Mouse (Mus musculus) embryonic facial prominence, embryonic 14.5 days (tissue): Measurements from ENCODE around the gene Rnf150. TPM values are rescaled to one million over a fixed set of nuclear protein-coding genes. Genes with fewer than 3 reads are reported as not detected.

Source experiments
- ATAC-seq: fragments of 200-750 bp; cut with Nextera tagmentation; 2 replicates; pipeline ENCODE4 v1.8.0; 2017; ENCODE audit warnings: low read depth, moderate number of reproducible peaks, moderate TSS enrichment
- DNase-seq: peaks from one replicate; pipeline ENCODE4 v3.0.0-alpha.2; 2015; ENCODE audit warnings: low spot score
- H3K27ac ChIP-seq: fragments of 300-500 bp; sonication (generic); replicated peaks from 2 replicates; pipeline ENCODE4 v1.5.1; 2014; ENCODE audit warnings: low read depth, mild to moderate bottlenecking, low read length, moderate library complexity
- H3K27me3 ChIP-seq: fragments of 300-500 bp; sonication (generic); replicated peaks from 2 replicates; pipeline ENCODE4 v1.6.1; 2014; ENCODE audit warnings: low read length; ENCODE audit not compliant: control insufficient read depth, insufficient read depth
- H3K36me3 ChIP-seq: fragments of 300-500 bp; sonication (generic); 2 replicates; pipeline ENCODE4 v1.6.1; 2014; ENCODE audit warnings: low read length, mixed read lengths; ENCODE audit not compliant: control insufficient read depth, insufficient read depth
- H3K4me1 ChIP-seq: fragments of 300-500 bp; sonication (generic); 2 replicates; pipeline ENCODE4 v1.6.1; 2014; ENCODE audit warnings: antibody characterized with exemption, low read length; ENCODE audit not compliant: control insufficient read depth, insufficient read depth
- H3K4me2 ChIP-seq: fragments of 300-500 bp; sonication (generic); 2 replicates; pipeline ENCODE4 v1.6.1; 2014; ENCODE audit warnings: low read depth, mild to moderate bottlenecking, low read length, moderate library complexity, mixed read lengths
- H3K4me3 ChIP-seq: fragments of 300-500 bp; sonication (generic); 2 replicates; pipeline ENCODE4 v1.5.1; 2014; ENCODE audit warnings: low read depth, mild to moderate bottlenecking, low read length
- H3K9ac ChIP-seq: fragments of 300-500 bp; sonication (generic); 2 replicates; pipeline ENCODE4 v1.6.1; 2014; ENCODE audit warnings: low read depth, mild to moderate bottlenecking, low read length, moderate library complexity, mixed read lengths
- H3K9me3 ChIP-seq: fragments of 300-500 bp; sonication (generic); 2 replicates; pipeline ENCODE4 v1.6.1; 2016; ENCODE audit warnings: low read length; ENCODE audit not compliant: control insufficient read depth
- WGBS: fragments of 180-500 bp; shearing (Covaris S2); extraction: QIAGEN DNeasy Blood & Tissue Kit; methylation state at CpG from one replicate; pipeline ENCODE4 v1.1.7; 2014; 5-methylcytosine and 5-hydroxymethylcytosine counted together
- polyA plus RNA-seq: library from polyadenylated mRNA; unstranded; fragments of >200 nt; fragmentation: Nextera tagmentation; extraction: Ambion mirVana; gene quantifications from 2 replicates; pipeline ENCODE4 v1.2.1, GENCODE M21; 2014

The Rnf150 gene
- polyA plus RNA-seq, 1 experiment from 2014 or later, result 1.2 TPM

DNA sequence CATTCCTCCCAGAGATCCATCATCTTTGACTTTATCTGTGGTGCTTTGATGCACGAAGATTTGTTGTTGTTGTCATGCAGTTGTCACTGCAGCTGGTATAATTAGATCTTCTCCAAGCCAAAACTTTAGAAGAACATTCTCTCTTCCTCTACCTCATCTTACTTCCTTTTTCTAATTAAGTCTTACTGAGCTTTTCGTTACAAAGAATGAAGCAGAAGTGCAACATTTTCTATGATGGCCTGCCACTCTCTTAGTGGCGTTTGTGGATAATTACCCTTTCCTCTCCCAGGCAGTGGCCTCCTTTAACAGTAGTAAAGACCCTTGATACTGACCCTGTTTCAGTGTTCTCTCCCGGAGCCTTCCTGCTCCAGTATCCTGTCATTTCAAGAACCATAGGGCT, 128.9 kb downstream of the Rnf150 start:
- no peak for ATAC-seq
- 64% methylated on average over 4 of the region's 4 CpGs for WGBS
- H3K4me1 ChIP-seq, result no peaks in the 10 kb centered on the region

DNA sequence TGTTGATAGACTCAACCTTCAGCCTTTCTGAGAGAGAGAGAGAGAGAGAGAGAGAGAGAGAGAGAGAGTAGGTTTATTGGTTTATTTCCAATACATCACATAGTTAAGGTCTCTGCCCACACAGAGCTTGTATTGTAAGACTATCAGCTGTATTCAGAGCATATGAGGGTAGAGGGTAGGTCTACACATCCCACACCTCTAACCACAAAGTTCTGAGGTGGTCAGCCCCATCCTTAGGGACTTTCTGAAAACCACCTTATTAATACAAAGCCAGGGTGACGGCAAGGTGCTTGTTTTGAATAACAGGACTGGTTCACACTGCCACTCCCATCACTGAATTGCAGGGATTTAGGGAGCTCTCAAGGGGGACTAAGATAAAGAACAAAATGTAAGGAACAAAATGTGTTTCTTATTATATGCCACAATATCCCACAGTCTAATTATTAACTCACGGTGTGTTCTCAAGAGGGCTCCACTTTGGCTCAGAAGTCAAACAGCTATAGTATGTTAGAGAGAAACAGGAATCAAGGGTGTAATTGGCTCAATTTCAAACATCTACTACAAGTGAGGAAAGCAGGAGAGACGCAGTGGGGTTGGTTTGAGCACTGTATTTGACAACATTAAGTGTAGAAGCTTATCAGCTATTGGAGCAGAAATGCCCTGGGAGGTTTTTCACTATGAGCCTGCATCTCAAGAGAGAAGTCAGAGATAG, 132.7 kb downstream of the Rnf150 start:
- no peak overlapping the region for H3K9ac ChIP-seq
- WGBS, result 43% methylated on average over 3 of the region's 3 CpGs
- H3K36me3 ChIP-seq, result no peaks in the 10 kb centered on the region
- H3K4me3 ChIP-seq, result no peak overlapping the region
- no peaks in the 10 kb centered on the region for H3K27me3 ChIP-seq
- no peaks in the 10 kb centered on the region for H3K9me3 ChIP-seq
- no peaks in the 10 kb centered on the region for H3K4me1 ChIP-seq
- ATAC-seq (no peak), DNase-seq (no peak)
- H3K27ac ChIP-seq, result no peak overlapping the region
- H3K4me2 ChIP-seq, result no peak overlapping the region

More for the DNA sequence above, 128.9 kb downstream of the Rnf150 start:
- Histone ChIP-seq H3K4me2 (no peak overlapping the region), H3K4me3 (no peak overlapping the region), H3K27me3 (no peaks in the 10 kb centered on the region), H3K36me3 (no peaks in the 10 kb centered on the region), H3K9ac (no peak overlapping the region), H3K27ac (no peak overlapping the region), H3K9me3 (no peaks in the 10 kb centered on the region)
- no peak for DNase-seq

DNA sequence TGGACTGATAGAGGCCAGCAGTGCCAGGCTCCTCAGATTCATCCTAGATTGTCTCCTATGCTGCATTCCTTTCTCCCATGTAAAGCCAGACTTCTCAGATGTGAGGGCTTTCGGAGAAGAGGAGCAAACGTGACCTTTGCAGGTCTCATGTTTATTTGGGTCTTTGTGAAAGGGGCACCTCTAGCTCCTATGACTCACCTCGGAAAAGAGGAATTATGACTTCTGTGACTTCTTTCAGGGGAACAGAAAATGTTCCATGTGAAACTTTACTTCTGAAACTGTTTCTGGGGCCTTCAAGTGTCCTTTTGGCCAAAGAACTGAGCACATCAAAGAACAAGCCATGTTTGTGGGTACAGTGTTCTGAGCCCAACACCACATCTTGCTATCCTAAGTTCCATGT, 133.7 kb downstream of the Rnf150 start:
- no peaks in the 10 kb centered on the region for H3K36me3 ChIP-seq
- H3K9ac ChIP-seq, result no peak overlapping the region
- whole genome bisulfite sequencing, result 87% methylated on average over 3 of the region's 3 CpGs
- H3K9me3 ChIP-seq, result no peaks in the 10 kb centered on the region
- no peak for ATAC-seq
- no peaks in the 10 kb centered on the region for H3K27me3 ChIP-seq
- H3K4me2 ChIP-seq, result no peak overlapping the region
- no peaks in the 10 kb centered on the region for H3K4me1 ChIP-seq
- no peak for DNase-seq
- H3K4me3 ChIP-seq, result no peak overlapping the region
- H3K27ac ChIP-seq, result no peak overlapping the region

- ATAC-seq, result no peak
- H3K9me3 ChIP-seq, result no peaks in the 10 kb centered on the region
- H3K4me2 ChIP-seq, result no peak overlapping the region
- H3K4me3 ChIP-seq, result no peak overlapping the region
- 86% methylated on average over 2 of the region's 2 CpGs for WGBS
- DNase-seq, result no peak
- no peaks in the 10 kb centered on the region for H3K36me3 ChIP-seq
- H3K4me1 ChIP-seq, result no peaks in the 10 kb centered on the region
- no peak overlapping the region for H3K27ac ChIP-seq
- H3K9ac ChIP-seq, result no peak overlapping the region
- no peaks in the 10 kb centered on the region for H3K27me3 ChIP-seq
Observed at GRCm38 (mm10) chr8:82998778-82999177, 135.6 kb downstream of the Rnf150 start.

GRCm38 (mm10) chr8:83003187-83003586, 140.0 kb downstream of the Rnf150 start:
- ATAC-seq (no peak), DNase-seq (no peak)
- H3K4me3 ChIP-seq, result no peak overlapping the region
- 93% methylated on average over 7 of the region's 7 CpGs for WGBS
- H3K9ac ChIP-seq, result no peak overlapping the region
- H3K27me3 ChIP-seq, result no peaks in the 10 kb centered on the region
- H3K4me2 ChIP-seq, result no peak overlapping the region
- H3K36me3 ChIP-seq, result peaks cover 8% of the 10 kb centered on the region; the same call in 1 of the 2 replicates
- H3K4me1 ChIP-seq, result no peaks in the 10 kb centered on the region
- no peaks in the 10 kb centered on the region for H3K9me3 ChIP-seq
- H3K27ac ChIP-seq, result no peak overlapping the region

GRCm38 (mm10) chr8:83009481-83009880, 146.3 kb downstream of the Rnf150 start:
- H3K27ac ChIP-seq, result no peak overlapping the region
- no peaks in the 10 kb centered on the region for H3K27me3 ChIP-seq
- DNase-seq (no peak), ATAC-seq (no peak)
- H3K4me3 ChIP-seq, result no peak overlapping the region
- peaks cover 8% of the 10 kb centered on the region; the same call in 1 of the 2 replicates for H3K36me3 ChIP-seq
- WGBS, result 79% methylated on average over 5 of the region's 5 CpGs
- H3K9ac ChIP-seq, result no peak overlapping the region
- no peaks in the 10 kb centered on the region for H3K4me1 ChIP-seq
- no peak overlapping the region for H3K4me2 ChIP-seq
- H3K9me3 ChIP-seq, result no peaks in the 10 kb centered on the region

GRCm38 (mm10) chr8:83011286-83011685, 148.1 kb downstream of the Rnf150 start:
- no peak overlapping the region for H3K27ac ChIP-seq
- no peak for DNase-seq
- H3K4me1 ChIP-seq, result no peaks in the 10 kb centered on the region
- no peaks in the 10 kb centered on the region for H3K27me3 ChIP-seq
- no peak overlapping the region for H3K4me2 ChIP-seq
- H3K9ac ChIP-seq, result no peak overlapping the region
- WGBS, result 52% methylated on average over 2 of the region's 2 CpGs
- H3K4me3 ChIP-seq, result no peak overlapping the region
- peaks cover 5% of the 10 kb centered on the region; the same call in 1 of the 2 replicates for H3K36me3 ChIP-seq
- H3K9me3 ChIP-seq, result no peaks in the 10 kb centered on the region
- no peak for ATAC-seq

DNA sequence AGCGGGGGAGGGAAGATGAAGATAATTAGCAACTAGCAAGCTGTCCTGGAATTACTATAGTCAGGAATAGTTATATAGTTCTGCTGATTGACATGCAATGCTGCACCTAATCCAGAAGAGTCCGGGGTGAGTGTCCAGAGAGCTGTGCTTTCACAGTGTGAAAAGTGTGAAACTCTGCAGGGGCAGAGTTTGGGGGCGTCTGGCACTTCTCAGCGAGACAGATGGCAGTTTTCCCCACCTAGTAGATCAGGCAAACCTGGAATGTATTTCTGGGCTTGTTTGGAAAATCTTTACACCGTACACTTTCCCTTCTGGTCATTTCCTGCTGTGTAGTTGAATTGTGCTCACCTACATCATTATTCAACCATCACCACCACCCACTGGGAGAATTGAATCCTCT, 148.6 kb downstream of the Rnf150 start:
- no peak overlapping the region for H3K4me2 ChIP-seq
- no peaks in the 10 kb centered on the region for H3K9me3 ChIP-seq
- H3K27me3 ChIP-seq, result no peaks in the 10 kb centered on the region
- ATAC-seq (no peak; the same call in 1 of the 2 replicates), DNase-seq (no peak)
- H3K4me3 ChIP-seq, result no peak overlapping the region
- H3K36me3 ChIP-seq, result 0 out of 2 replicates have a peak, but pooled peaks cover under 1% of the 10 kb centered on the region
- no peak overlapping the region for H3K27ac ChIP-seq
- WGBS, result 46% methylated on average over 5 of the region's 5 CpGs
- no peaks in the 10 kb centered on the region for H3K4me1 ChIP-seq
- H3K9ac ChIP-seq, result no peak overlapping the region

DNA sequence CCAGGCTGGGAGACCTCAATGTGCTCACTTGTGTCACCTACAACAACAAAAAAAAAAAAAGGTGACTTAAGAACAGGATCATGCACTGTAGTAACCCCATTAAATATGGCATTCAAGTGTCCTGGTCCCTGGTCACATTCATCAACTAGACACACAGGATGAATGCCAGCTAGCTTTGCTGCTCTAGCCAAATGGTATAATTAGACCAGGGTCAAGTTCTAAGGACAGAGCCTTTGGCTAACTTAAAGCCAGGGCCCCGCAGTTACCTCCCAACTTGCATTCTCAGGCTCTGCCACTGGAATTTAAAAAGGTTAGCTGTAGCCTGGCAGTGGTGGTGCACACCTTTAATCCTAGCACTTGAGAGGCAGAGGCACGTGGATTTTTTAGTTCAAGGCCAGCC, 165.1 kb downstream of the Rnf150 start:
- 50% methylated on average over 2 of the region's 2 CpGs for WGBS
- Histone ChIP-seq H3K27ac (no peak overlapping the region), H3K4me3 (no peak overlapping the region), H3K4me1 (no peaks in the 10 kb centered on the region; the same call in 1 of the 2 replicates), H3K27me3 (no peaks in the 10 kb centered on the region), H3K9ac (no peak overlapping the region), H3K36me3 (no peaks in the 10 kb centered on the region), H3K4me2 (no peak overlapping the region), H3K9me3 (no peaks in the 10 kb centered on the region)
- DNase-seq (no peak), ATAC-seq (no peak)
